Mouse (Mus musculus): ENCODE measurements at regions not wholly inside any gene's neighbourhood (a gene's known extent, or its start where the extent isn't known, plus 50 kb on each side); places are given as distances from the start of the nearest gene placed in this dataset.

GRCm38 (mm10) chr4:152920261-152920660 lies 442.6 kb upstream of the Kcnab2 start:
- H3K4me3 ChIP-seq: no peak overlapping the region
- WGBS: 75% methylated on average over 3 of the region's 3 CpGs
- no peaks in the 10 kb centered on the region for H3K4me1 ChIP-seq
- H3K9me3 ChIP-seq: no peaks in the 10 kb centered on the region
- DNase-seq (ENCODE audit: low spot score): no peak
- no peak overlapping the region for H3K27ac ChIP-seq
- H3K27me3 ChIP-seq (ENCODE audit: insufficient read depth, poor library complexity, severe bottlenecking): 0 out of 2 replicates have a peak, but pooled peaks cover 3% of the 10 kb centered on the region
- H3K36me3 ChIP-seq: no peaks in the 10 kb centered on the region

- H3K9me3 ChIP-seq: no peaks in the 10 kb centered on the region
- 63% methylated on average over 1 of the region's 1 CpGs for WGBS
- no peak for DNase-seq (ENCODE audit: low spot score)
- H3K27ac ChIP-seq: no peak overlapping the region
- H3K36me3 ChIP-seq: no peaks in the 10 kb centered on the region
- H3K4me3 ChIP-seq: no peak overlapping the region
- 0 out of 2 replicates have a peak, but pooled peaks cover 3% of the 10 kb centered on the region for H3K27me3 ChIP-seq (ENCODE audit: insufficient read depth, poor library complexity, severe bottlenecking)
- H3K4me1 ChIP-seq: no peaks in the 10 kb centered on the region
Measured at GRCm38 (mm10) chr4:152919851-152920250, 442.2 kb upstream of the Kcnab2 start.

- H3K27ac ChIP-seq: no peak overlapping the region
- no peaks in the 10 kb centered on the region for H3K9me3 ChIP-seq
- no peak overlapping the region for H3K4me3 ChIP-seq
- 54% methylated on average over 7 of the region's 7 CpGs for WGBS
- no peak for DNase-seq (ENCODE audit: low spot score)
- H3K4me1 ChIP-seq: peaks cover 4% of the 10 kb centered on the region; the same call in 1 of the 2 replicates
- no peaks in the 10 kb centered on the region for H3K36me3 ChIP-seq
- peaks cover 3% of the 10 kb centered on the region; the same call in 1 of the 2 replicates for H3K27me3 ChIP-seq (ENCODE audit: insufficient read depth, poor library complexity, severe bottlenecking)
Measured at GRCm38 (mm10) chr4:152916576-152916975, 438.9 kb upstream of the Kcnab2 start.

GRCm38 (mm10) chr4:152913497-152913896 lies 435.8 kb upstream of the Kcnab2 start:
- Histone ChIP-seq H3K36me3 (no peaks in the 10 kb centered on the region), H3K4me1 (peaks cover 4% of the 10 kb centered on the region; the same call in 1 of the 2 replicates), H3K9me3 (no peaks in the 10 kb centered on the region), H3K27ac (no peak overlapping the region), H3K27me3 (ENCODE audit: insufficient read depth, poor library complexity, severe bottlenecking) (no peaks in the 10 kb centered on the region; the same call in 1 of the 2 replicates), H3K4me3 (no peak overlapping the region)
- DNase-seq (ENCODE audit: low spot score): no peak
- 37% methylated on average over 10 of the region's 10 CpGs for WGBS

DNA sequence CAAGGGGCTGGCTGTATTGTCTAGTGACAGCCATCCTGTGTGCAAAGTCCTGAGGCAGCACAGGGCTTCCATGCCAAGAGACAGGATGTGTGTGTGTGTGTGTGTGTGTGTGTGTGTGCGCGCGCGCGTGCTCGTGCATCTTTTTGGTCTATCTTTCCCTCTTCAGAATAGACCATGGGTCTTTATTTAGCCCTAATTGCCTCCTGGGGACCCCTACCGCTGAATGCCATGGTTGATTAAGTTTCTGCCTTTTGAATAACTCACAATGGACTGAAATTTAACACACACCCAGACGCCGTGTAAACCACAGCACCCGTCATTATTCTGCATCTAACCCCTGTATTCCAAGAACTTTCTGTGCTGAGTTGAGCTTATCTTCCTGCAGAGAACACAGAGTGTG lies 435.2 kb upstream of the Kcnab2 start:
- no peaks in the 10 kb centered on the region; the same call in 1 of the 2 replicates for H3K27me3 ChIP-seq (ENCODE audit: insufficient read depth, poor library complexity, severe bottlenecking)
- H3K9me3 ChIP-seq: no peaks in the 10 kb centered on the region
- H3K36me3 ChIP-seq: no peaks in the 10 kb centered on the region
- WGBS: 88% methylated on average over 10 of the region's 10 CpGs
- no peak overlapping the region for H3K4me3 ChIP-seq
- no peak overlapping the region for H3K27ac ChIP-seq
- H3K4me1 ChIP-seq: peaks cover 6% of the 10 kb centered on the region; the same call in 1 of the 2 replicates
- DNase-seq (ENCODE audit: low spot score): no peak

DNA sequence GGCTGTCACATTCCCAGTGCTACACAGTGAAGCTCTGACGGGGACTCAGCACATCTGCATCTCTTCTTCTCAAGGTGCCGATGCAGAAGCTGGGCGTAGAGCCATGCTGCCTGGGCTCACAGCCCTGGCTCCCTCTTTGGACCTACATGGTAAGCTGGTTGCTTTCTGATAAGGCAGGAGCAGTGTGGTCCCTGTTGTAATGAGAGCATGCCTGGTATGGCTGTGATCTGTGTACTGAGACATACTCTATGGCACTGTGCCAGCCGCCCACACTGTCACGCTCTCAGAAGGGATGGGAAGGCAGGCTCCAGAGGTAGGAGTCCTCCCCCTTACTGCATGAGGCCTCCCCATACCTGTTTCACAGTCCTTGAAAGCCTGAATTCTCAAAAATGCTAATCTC lies 430.6 kb upstream of the Kcnab2 start:
- H3K9me3 ChIP-seq: no peaks in the 10 kb centered on the region
- 56% methylated on average over 5 of the region's 5 CpGs for WGBS
- peaks cover 16% of the 10 kb centered on the region for H3K27me3 ChIP-seq (ENCODE audit: insufficient read depth, poor library complexity, severe bottlenecking)
- no peak overlapping the region for H3K4me3 ChIP-seq
- no peak overlapping the region for H3K27ac ChIP-seq
- H3K4me1 ChIP-seq: 0 out of 2 replicates have a peak, but pooled peaks cover 5% of the 10 kb centered on the region
- H3K36me3 ChIP-seq: no peaks in the 10 kb centered on the region
- no peak for DNase-seq (ENCODE audit: low spot score)

DNA sequence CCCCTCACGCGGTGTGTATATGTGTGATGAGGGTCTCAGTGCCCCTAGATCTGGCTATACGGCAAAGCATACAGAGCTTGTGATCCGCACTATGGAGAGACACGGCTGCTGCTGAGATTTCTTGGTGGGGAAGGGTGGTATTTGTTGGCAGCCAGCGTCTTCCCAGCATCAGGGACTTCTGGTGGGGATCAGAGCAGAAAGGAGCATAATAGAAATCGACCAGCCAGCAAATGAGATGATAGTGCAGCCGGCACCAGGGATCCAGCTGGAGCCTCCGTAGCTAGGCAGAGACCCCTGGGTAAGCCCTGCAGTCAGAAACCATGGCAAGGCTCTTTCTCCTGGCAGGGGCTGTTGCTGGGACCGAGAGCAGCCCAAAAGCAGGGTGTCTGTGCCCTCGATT lies 425.2 kb upstream of the Kcnab2 start:
- H3K27me3 ChIP-seq (ENCODE audit: insufficient read depth, poor library complexity, severe bottlenecking): peaks cover 35% of the 10 kb centered on the region
- DNase-seq (ENCODE audit: low spot score): no peak
- 80% methylated on average over 11 of the region's 11 CpGs for WGBS
- H3K27ac ChIP-seq: no peak overlapping the region
- H3K4me1 ChIP-seq: 0 out of 2 replicates have a peak, but pooled peaks cover 3% of the 10 kb centered on the region
- no peak overlapping the region for H3K4me3 ChIP-seq
- no peaks in the 10 kb centered on the region for H3K36me3 ChIP-seq
- H3K9me3 ChIP-seq: no peaks in the 10 kb centered on the region

- Histone ChIP-seq H3K9me3 (no peaks in the 10 kb centered on the region), H3K4me1 (0 out of 2 replicates have a peak, but pooled peaks cover 3% of the 10 kb centered on the region), H3K27me3 (ENCODE audit: insufficient read depth, poor library complexity, severe bottlenecking) (peaks cover 38% of the 10 kb centered on the region), H3K27ac (no peak overlapping the region), H3K4me3 (no peak overlapping the region), H3K36me3 (no peaks in the 10 kb centered on the region)
- 65% methylated on average over 4 of the region's 4 CpGs for WGBS
- no peak for DNase-seq (ENCODE audit: low spot score)
Measured at GRCm38 (mm10) chr4:152900049-152900448, 422.4 kb upstream of the Kcnab2 start.

- 71% methylated on average over 13 of the region's 13 CpGs for WGBS
- no peak overlapping the region for H3K4me3 ChIP-seq
- no peak for DNase-seq (ENCODE audit: low spot score)
Measured at GRCm38 (mm10) chr4:152895076-152895475, 417.4 kb upstream of the Kcnab2 start.

GRCm38 (mm10) chr4:152892997-152893396 lies 415.3 kb upstream of the Kcnab2 start:
- Histone ChIP-seq H3K27ac (no peak overlapping the region), H3K27me3 (ENCODE audit: insufficient read depth, poor library complexity, severe bottlenecking) (peaks cover 12% of the 10 kb centered on the region; the same call in 1 of the 2 replicates), H3K9me3 (no peaks in the 10 kb centered on the region), H3K4me1 (no peaks in the 10 kb centered on the region), H3K36me3 (no peaks in the 10 kb centered on the region), H3K4me3 (no peak overlapping the region)
- no peak for DNase-seq (ENCODE audit: low spot score)
- 79% methylated on average over 3 of the region's 3 CpGs for WGBS

More at GRCm38 (mm10) chr4:152895076-152895475, 417.4 kb upstream of the Kcnab2 start:
- Histone ChIP-seq H3K4me1 (no peaks in the 10 kb centered on the region), H3K27me3 (ENCODE audit: insufficient read depth, poor library complexity, severe bottlenecking) (peaks cover 22% of the 10 kb centered on the region; the same call in 1 of the 2 replicates), H3K36me3 (no peaks in the 10 kb centered on the region), H3K9me3 (no peaks in the 10 kb centered on the region), H3K27ac (no peak overlapping the region)

GRCm38 (mm10) chr4:152889211-152889610 lies 411.5 kb upstream of the Kcnab2 start:
- 80% methylated on average over 5 of the region's 5 CpGs for WGBS
- peaks cover 7% of the 10 kb centered on the region; the same call in 1 of the 2 replicates for H3K4me1 ChIP-seq
- no peaks in the 10 kb centered on the region for H3K36me3 ChIP-seq
- no peak overlapping the region for H3K27ac ChIP-seq
- no peaks in the 10 kb centered on the region for H3K9me3 ChIP-seq
- no peaks in the 10 kb centered on the region for H3K27me3 ChIP-seq (ENCODE audit: insufficient read depth, poor library complexity, severe bottlenecking)
- no peak for DNase-seq (ENCODE audit: low spot score)
- no peak overlapping the region for H3K4me3 ChIP-seq

- H3K9me3 ChIP-seq: no peaks in the 10 kb centered on the region
- H3K4me3 ChIP-seq: no peak overlapping the region
- DNase-seq (ENCODE audit: low spot score): no peak
- no peaks in the 10 kb centered on the region for H3K27me3 ChIP-seq (ENCODE audit: insufficient read depth, poor library complexity, severe bottlenecking)
- no peaks in the 10 kb centered on the region for H3K36me3 ChIP-seq
- 75% methylated on average over 14 of the region's 14 CpGs for WGBS
- H3K4me1 ChIP-seq: peaks cover 7% of the 10 kb centered on the region; the same call in 1 of the 2 replicates
- H3K27ac ChIP-seq: no peak overlapping the region
Measured at GRCm38 (mm10) chr4:152888306-152888705, 410.6 kb upstream of the Kcnab2 start.

DNA sequence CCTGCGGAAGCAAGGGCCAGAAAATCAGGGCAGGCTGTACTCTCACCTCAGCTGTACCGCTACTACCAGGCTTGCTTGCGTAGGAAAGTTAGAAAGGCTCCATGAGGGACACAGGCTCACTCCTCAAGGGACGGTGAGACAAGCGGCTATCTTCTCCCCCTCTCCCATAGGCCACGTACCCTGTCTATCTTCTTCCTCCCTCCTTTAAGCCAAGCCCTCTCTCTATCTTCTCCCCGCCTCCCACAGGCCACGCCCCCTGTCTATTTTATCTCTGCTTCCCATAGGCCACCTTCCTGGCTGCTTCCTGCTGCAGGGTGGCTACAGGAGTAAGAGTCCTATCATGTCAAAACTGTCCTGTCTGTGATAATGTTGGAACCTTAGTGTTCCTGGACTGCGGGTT lies 409.1 kb upstream of the Kcnab2 start:
- Histone ChIP-seq H3K4me3 (no peak overlapping the region), H3K36me3 (no peaks in the 10 kb centered on the region), H3K27ac (no peak overlapping the region), H3K27me3 (ENCODE audit: insufficient read depth, poor library complexity, severe bottlenecking) (no peaks in the 10 kb centered on the region), H3K9me3 (no peaks in the 10 kb centered on the region; the same call in 1 of the 2 replicates), H3K4me1 (peaks cover 7% of the 10 kb centered on the region; the same call in 1 of the 2 replicates)
- 55% methylated on average over 9 of the region's 9 CpGs for WGBS
- peak; percentile 91 for DNase-seq (ENCODE audit: low spot score)

GRCm38 (mm10) chr4:152881433-152881930 lies 403.8 kb upstream of the Kcnab2 start:
- DNase-seq (ENCODE audit: low spot score): no peak
- no peak overlapping the region for H3K4me3 ChIP-seq
- H3K27ac ChIP-seq: no peak overlapping the region
- H3K27me3 ChIP-seq (ENCODE audit: insufficient read depth, poor library complexity, severe bottlenecking): no peaks in the 10 kb centered on the region
- peaks cover 3% of the 10 kb centered on the region; the same call in 1 of the 2 replicates for H3K9me3 ChIP-seq
- H3K4me1 ChIP-seq: peaks cover 10% of the 10 kb centered on the region
- H3K36me3 ChIP-seq: no peaks in the 10 kb centered on the region
